Mouse (Mus musculus): Measurements from ENCODE around the gene Gpc5. TPM values are rescaled to one million over a fixed set of nuclear protein-coding genes. Genes with fewer than 3 reads are reported as not detected.
A peak's percentile ranks its signal among the peaks of the same experiment; 100 is the strongest.

The Gpc5 gene
- polyA plus RNA-seq, 1 experiment from 2014 or later, result 11.6 TPM

- H3K4me1 ChIP-seq (ENCODE audit: insufficient read depth, low read length), result peaks cover 7% of the 10 kb centered on the region; the same call in 1 of the 2 replicates
- no peaks in the 10 kb centered on the region for H3K27me3 ChIP-seq (ENCODE audit: insufficient read depth, low read length)
- no peak overlapping the region for H3K9ac ChIP-seq (replicated peaks; ENCODE audit: low read length)
- no peak overlapping the region for H3K4me3 ChIP-seq (ENCODE audit: low read length)
- 78% methylated on average over 10 of the region's 10 CpGs for WGBS
- 0 out of 2 replicates have a peak overlapping the region, but pooled peaks have one; percentile 46 for H3K27ac ChIP-seq (ENCODE audit: low read length)
- H3K4me2 ChIP-seq (replicated peaks; ENCODE audit: low read depth, low read length), result no peak overlapping the region
- peak; percentile 79 for ATAC-seq (ENCODE audit: low FRiP score, low TSS enrichment)
- H3K9me3 ChIP-seq (ENCODE audit: low read length), result no peaks in the 10 kb centered on the region
- no peaks in the 10 kb centered on the region for H3K36me3 ChIP-seq (ENCODE audit: insufficient read depth, low read length)
Observed at GRCm38 (mm10) chr14:115444789-115445770, 353.1 kb downstream of the Gpc5 start.

- H3K4me1 ChIP-seq (ENCODE audit: insufficient read depth, low read length), result no peaks in the 10 kb centered on the region
Observed at GRCm38 (mm10) chr14:115450938-115451337, 358.9 kb downstream of the Gpc5 start.

GRCm38 (mm10) chr14:115467960-115468359 is 375.9 kb downstream of the Gpc5 start:
- H3K27me3 ChIP-seq (ENCODE audit: insufficient read depth, low read length), result no peaks in the 10 kb centered on the region
- no peak overlapping the region for H3K9ac ChIP-seq (replicated peaks; ENCODE audit: low read length)
- no peak; the same call in 1 of the 2 replicates for ATAC-seq (ENCODE audit: low FRiP score, low TSS enrichment)
- no peaks in the 10 kb centered on the region for H3K4me1 ChIP-seq (ENCODE audit: insufficient read depth, low read length)
- no peak overlapping the region for H3K27ac ChIP-seq (ENCODE audit: low read length)
- no peak overlapping the region for H3K4me2 ChIP-seq (replicated peaks; ENCODE audit: low read depth, low read length)
- no peaks in the 10 kb centered on the region for H3K9me3 ChIP-seq (ENCODE audit: low read length)
- WGBS, result 52% methylated on average over 5 of the region's 5 CpGs
- no peaks in the 10 kb centered on the region for H3K36me3 ChIP-seq (ENCODE audit: insufficient read depth, low read length)
- H3K4me3 ChIP-seq (ENCODE audit: low read length), result no peak overlapping the region

More at GRCm38 (mm10) chr14:115450938-115451337, 358.9 kb downstream of the Gpc5 start:
- 67% methylated on average over 2 of the region's 2 CpGs for WGBS
- no peaks in the 10 kb centered on the region for H3K27me3 ChIP-seq (ENCODE audit: insufficient read depth, low read length)
- H3K9me3 ChIP-seq (ENCODE audit: low read length), result no peaks in the 10 kb centered on the region
- H3K9ac ChIP-seq (replicated peaks; ENCODE audit: low read length), result no peak overlapping the region
- H3K4me3 ChIP-seq (ENCODE audit: low read length), result no peak overlapping the region
- H3K36me3 ChIP-seq (ENCODE audit: insufficient read depth, low read length), result no peaks in the 10 kb centered on the region
- ATAC-seq (ENCODE audit: low FRiP score, low TSS enrichment), result no peak
- no peak overlapping the region for H3K4me2 ChIP-seq (replicated peaks; ENCODE audit: low read depth, low read length)
- H3K27ac ChIP-seq (ENCODE audit: low read length), result no peak overlapping the region

- H3K36me3 ChIP-seq (ENCODE audit: insufficient read depth, low read length), result no peaks in the 10 kb centered on the region
- no peak overlapping the region for H3K4me2 ChIP-seq (replicated peaks; ENCODE audit: low read depth, low read length)
- H3K4me3 ChIP-seq (ENCODE audit: low read length), result no peak overlapping the region
- H3K27me3 ChIP-seq (ENCODE audit: insufficient read depth, low read length), result no peaks in the 10 kb centered on the region
- no peaks in the 10 kb centered on the region for H3K9me3 ChIP-seq (ENCODE audit: low read length)
- H3K9ac ChIP-seq (replicated peaks; ENCODE audit: low read length), result no peak overlapping the region
- peak; percentile 42; the same call in 1 of the 2 replicates for ATAC-seq (ENCODE audit: low FRiP score, low TSS enrichment)
- H3K4me1 ChIP-seq (ENCODE audit: insufficient read depth, low read length), result no peaks in the 10 kb centered on the region
- H3K27ac ChIP-seq (ENCODE audit: low read length), result no peak overlapping the region
- 47% methylated on average over 4 of the region's 4 CpGs for WGBS
Observed at GRCm38 (mm10) chr14:115475234-115475633, 383.2 kb downstream of the Gpc5 start.

- WGBS, result 55% methylated on average over 14 of the region's 14 CpGs
- no peak; the same call in 1 of the 2 replicates for ATAC-seq (ENCODE audit: low FRiP score, low TSS enrichment)
- Histone ChIP-seq H3K4me2 (replicated peaks; ENCODE audit: low read depth, low read length) (no peak overlapping the region), H3K9me3 (ENCODE audit: low read length) (no peaks in the 10 kb centered on the region), H3K4me3 (ENCODE audit: low read length) (no peak overlapping the region), H3K36me3 (ENCODE audit: insufficient read depth, low read length) (no peaks in the 10 kb centered on the region), H3K4me1 (ENCODE audit: insufficient read depth, low read length) (no peaks in the 10 kb centered on the region), H3K27me3 (ENCODE audit: insufficient read depth, low read length) (no peaks in the 10 kb centered on the region), H3K9ac (replicated peaks; ENCODE audit: low read length) (no peak overlapping the region), H3K27ac (ENCODE audit: low read length) (no peak overlapping the region)
Observed at GRCm38 (mm10) chr14:115477360-115477759, 385.3 kb downstream of the Gpc5 start.

GRCm38 (mm10) chr14:115485090-115485489 is 393.1 kb downstream of the Gpc5 start:
- ATAC-seq (ENCODE audit: low FRiP score, low TSS enrichment), result no peak
- no peak overlapping the region for H3K9ac ChIP-seq (replicated peaks; ENCODE audit: low read length)
- H3K9me3 ChIP-seq (ENCODE audit: low read length), result no peaks in the 10 kb centered on the region
- no peak overlapping the region for H3K4me3 ChIP-seq (ENCODE audit: low read length)
- no peaks in the 10 kb centered on the region for H3K4me1 ChIP-seq (ENCODE audit: insufficient read depth, low read length)
- H3K27me3 ChIP-seq (ENCODE audit: insufficient read depth, low read length), result no peaks in the 10 kb centered on the region
- no peak overlapping the region for H3K27ac ChIP-seq (ENCODE audit: low read length)
- H3K36me3 ChIP-seq (ENCODE audit: insufficient read depth, low read length), result no peaks in the 10 kb centered on the region
- no peak overlapping the region for H3K4me2 ChIP-seq (replicated peaks; ENCODE audit: low read depth, low read length)

- Histone ChIP-seq H3K27me3 (ENCODE audit: insufficient read depth, low read length) (no peaks in the 10 kb centered on the region), H3K9me3 (ENCODE audit: low read length) (no peaks in the 10 kb centered on the region), H3K36me3 (ENCODE audit: insufficient read depth, low read length) (no peaks in the 10 kb centered on the region), H3K4me3 (ENCODE audit: low read length) (no peak overlapping the region), H3K27ac (ENCODE audit: low read length) (no peak overlapping the region), H3K4me1 (ENCODE audit: insufficient read depth, low read length) (no peaks in the 10 kb centered on the region), H3K4me2 (replicated peaks; ENCODE audit: low read depth, low read length) (no peak overlapping the region), H3K9ac (replicated peaks; ENCODE audit: low read length) (no peak overlapping the region)
- ATAC-seq (ENCODE audit: low FRiP score, low TSS enrichment), result no peak
- WGBS, result 58% methylated on average over 6 of the region's 6 CpGs
Observed at GRCm38 (mm10) chr14:115500794-115501193, 408.8 kb downstream of the Gpc5 start.

GRCm38 (mm10) chr14:115546516-115547282 is 454.7 kb downstream of the Gpc5 start:
- H3K9me3 ChIP-seq (ENCODE audit: low read length), result no peaks in the 10 kb centered on the region
- H3K27ac ChIP-seq (ENCODE audit: low read length), result no peak overlapping the region
- H3K36me3 ChIP-seq (ENCODE audit: insufficient read depth, low read length), result no peaks in the 10 kb centered on the region
- H3K4me3 ChIP-seq (ENCODE audit: low read length), result no peak overlapping the region
- H3K9ac ChIP-seq (replicated peaks; ENCODE audit: low read length), result no peak overlapping the region
- H3K27me3 ChIP-seq (ENCODE audit: insufficient read depth, low read length), result no peaks in the 10 kb centered on the region
- no peak for ATAC-seq (ENCODE audit: low FRiP score, low TSS enrichment)
- no peak overlapping the region for H3K4me2 ChIP-seq (replicated peaks; ENCODE audit: low read depth, low read length)
- WGBS, result 75% methylated on average over 4 of the region's 4 CpGs
- H3K4me1 ChIP-seq (ENCODE audit: insufficient read depth, low read length), result no peaks in the 10 kb centered on the region

GRCm38 (mm10) chr14:115551996-115552395 is 460.0 kb downstream of the Gpc5 start:
- Histone ChIP-seq H3K4me2 (replicated peaks; ENCODE audit: low read depth, low read length) (no peak overlapping the region), H3K9me3 (ENCODE audit: low read length) (no peaks in the 10 kb centered on the region), H3K4me1 (ENCODE audit: insufficient read depth, low read length) (no peaks in the 10 kb centered on the region), H3K9ac (replicated peaks; ENCODE audit: low read length) (no peak overlapping the region), H3K36me3 (ENCODE audit: insufficient read depth, low read length) (no peaks in the 10 kb centered on the region), H3K27ac (ENCODE audit: low read length) (no peak overlapping the region), H3K4me3 (ENCODE audit: low read length) (no peak overlapping the region), H3K27me3 (ENCODE audit: insufficient read depth, low read length) (no peaks in the 10 kb centered on the region)
- WGBS, result 78% methylated on average over 4 of the region's 4 CpGs
- ATAC-seq (ENCODE audit: low FRiP score, low TSS enrichment), result no peak

Measured in kidney, embryonic 16.5 days (tissue).